Mouse (Mus musculus): ENCODE measurements at regions not wholly inside any gene's neighbourhood (a gene's known extent, or its start where the extent isn't known, plus 50 kb on each side); places are given as distances from the start of the nearest gene placed in this dataset.

GRCm38 (mm10) chr5:111665406-111665805 lies 68.3 kb upstream of the Gm26897 start:
- DNase-seq (ENCODE audit: low spot score): no peak
- TF ChIP-seq CTCF (IDR thresholded peaks at IDR 0.05; ENCODE audit: low read depth) (no peak), EP300 (optimal IDR thresholded peaks at IDR 0.05) (no peak)

GRCm38 (mm10) chr5:111666007-111666406 lies 67.7 kb upstream of the Gm26897 start:
- Histone ChIP-seq H3K27me3 (ENCODE audit: control insufficient read depth, insufficient read depth, low read length) (no peaks in the 10 kb centered on the region), H3K27ac (replicated peaks) (no peak overlapping the region)
- no peak for DNase-seq (ENCODE audit: low spot score)

More at GRCm38 (mm10) chr5:111665406-111665805, 68.3 kb upstream of the Gm26897 start:
- Histone ChIP-seq H3K9me3 (ENCODE audit: control insufficient read depth, low read length) (no peaks in the 10 kb centered on the region), H3K4me3 (ENCODE audit: low read depth, low read length) (no peak overlapping the region), H3K4me1 (replicated peaks; ENCODE audit: control insufficient read depth, insufficient read depth) (no peaks in the 10 kb centered on the region), H3K27me3 (ENCODE audit: control insufficient read depth, insufficient read depth, low read length) (no peaks in the 10 kb centered on the region), H3K4me2 (replicated peaks; ENCODE audit: low read depth) (no peak overlapping the region), H3K27ac (replicated peaks) (no peak overlapping the region), H3K36me3 (ENCODE audit: control insufficient read depth, insufficient read depth, low read length) (no peaks in the 10 kb centered on the region), H3K9ac (ENCODE audit: low read length) (no peak overlapping the region)
- 61% methylated on average over 19 of the region's 19 CpGs for WGBS
- ATAC-seq (ENCODE audit: low FRiP score, low TSS enrichment): no peak

GRCm38 (mm10) chr5:111667901-111668300 lies 65.8 kb upstream of the Gm26897 start:
- WGBS: 62% methylated on average over 3 of the region's 3 CpGs
- no peak overlapping the region for H3K27ac ChIP-seq (replicated peaks)
- no peaks in the 10 kb centered on the region for H3K27me3 ChIP-seq (ENCODE audit: control insufficient read depth, insufficient read depth, low read length)
- H3K9ac ChIP-seq (ENCODE audit: low read length): no peak overlapping the region
- H3K9me3 ChIP-seq (ENCODE audit: control insufficient read depth, low read length): no peaks in the 10 kb centered on the region
- ATAC-seq (ENCODE audit: low FRiP score, low TSS enrichment) (no peak), DNase-seq (ENCODE audit: low spot score) (no peak)
- peak; percentile 66 for TF ChIP-seq CTCF (IDR thresholded peaks at IDR 0.05; ENCODE audit: low read depth)
- no peak for TF ChIP-seq EP300 (optimal IDR thresholded peaks at IDR 0.05)
- H3K36me3 ChIP-seq (ENCODE audit: control insufficient read depth, insufficient read depth, low read length): no peaks in the 10 kb centered on the region
- no peaks in the 10 kb centered on the region for H3K4me1 ChIP-seq (replicated peaks; ENCODE audit: control insufficient read depth, insufficient read depth)
- H3K4me3 ChIP-seq (ENCODE audit: low read depth, low read length): no peak overlapping the region
- no peak overlapping the region for H3K4me2 ChIP-seq (replicated peaks; ENCODE audit: low read depth)

More at GRCm38 (mm10) chr5:111666007-111666406, 67.7 kb upstream of the Gm26897 start:
- 62% methylated on average over 8 of the region's 8 CpGs for WGBS
- Histone ChIP-seq H3K9ac (ENCODE audit: low read length) (no peak overlapping the region), H3K36me3 (ENCODE audit: control insufficient read depth, insufficient read depth, low read length) (no peaks in the 10 kb centered on the region), H3K4me1 (replicated peaks; ENCODE audit: control insufficient read depth, insufficient read depth) (no peaks in the 10 kb centered on the region), H3K9me3 (ENCODE audit: control insufficient read depth, low read length) (no peaks in the 10 kb centered on the region), H3K4me3 (ENCODE audit: low read depth, low read length) (no peak overlapping the region), H3K4me2 (replicated peaks; ENCODE audit: low read depth) (no peak overlapping the region)
- ATAC-seq (ENCODE audit: low FRiP score, low TSS enrichment): no peak
- TF ChIP-seq CTCF (IDR thresholded peaks at IDR 0.05; ENCODE audit: low read depth) (peak; percentile 22; the same call in 1 of the 2 replicates), EP300 (optimal IDR thresholded peaks at IDR 0.05) (no peak)

- DNase-seq (ENCODE audit: low spot score) (no peak), ATAC-seq (ENCODE audit: low FRiP score, low TSS enrichment) (peak; percentile 69)
- Histone ChIP-seq H3K36me3 (ENCODE audit: control insufficient read depth, insufficient read depth, low read length) (no peaks in the 10 kb centered on the region), H3K4me1 (replicated peaks; ENCODE audit: control insufficient read depth, insufficient read depth) (no peaks in the 10 kb centered on the region), H3K27ac (replicated peaks) (no peak overlapping the region), H3K9ac (ENCODE audit: low read length) (no peak overlapping the region), H3K27me3 (ENCODE audit: control insufficient read depth, insufficient read depth, low read length) (no peaks in the 10 kb centered on the region), H3K4me3 (ENCODE audit: low read depth, low read length) (no peak overlapping the region), H3K9me3 (ENCODE audit: control insufficient read depth, low read length) (no peaks in the 10 kb centered on the region), H3K4me2 (replicated peaks; ENCODE audit: low read depth) (no peak overlapping the region)
- no peak for TF ChIP-seq EP300 (optimal IDR thresholded peaks at IDR 0.05)
- TF ChIP-seq CTCF (IDR thresholded peaks at IDR 0.05; ENCODE audit: low read depth): no peak
Measured at GRCm38 (mm10) chr5:111669139-111669538, 64.6 kb upstream of the Gm26897 start.

GRCm38 (mm10) chr5:111671762-111672161 lies 62.0 kb upstream of the Gm26897 start:
- DNase-seq (ENCODE audit: low spot score): no peak
- 40% methylated on average over 6 of the region's 6 CpGs for WGBS
- peak overlapping the region; percentile 56 for H3K27ac ChIP-seq (replicated peaks)

GRCm38 (mm10) chr5:111674976-111675672 lies 58.6 kb upstream of the Gm26897 start:
- no peak for DNase-seq (ENCODE audit: low spot score)
- no peaks in the 10 kb centered on the region for H3K27me3 ChIP-seq (ENCODE audit: control insufficient read depth, insufficient read depth, low read length)
- no peak overlapping the region for H3K4me2 ChIP-seq (replicated peaks; ENCODE audit: low read depth)
- no peak; the same call in 1 of the 2 replicates for ATAC-seq (ENCODE audit: low FRiP score, low TSS enrichment)
- 40% methylated on average over 6 of the region's 6 CpGs for WGBS
- no peaks in the 10 kb centered on the region for H3K36me3 ChIP-seq (ENCODE audit: control insufficient read depth, insufficient read depth, low read length)
- TF ChIP-seq CTCF (IDR thresholded peaks at IDR 0.05; ENCODE audit: low read depth) (no peak), EP300 (optimal IDR thresholded peaks at IDR 0.05) (no peak)
- peak overlapping the region; percentile 79 for H3K27ac ChIP-seq (replicated peaks)
- 0 out of 2 replicates have a peak, but pooled peaks cover 5% of the 10 kb centered on the region for H3K4me1 ChIP-seq (replicated peaks; ENCODE audit: control insufficient read depth, insufficient read depth)
- no peak overlapping the region for H3K4me3 ChIP-seq (ENCODE audit: low read depth, low read length)
- no peaks in the 10 kb centered on the region for H3K9me3 ChIP-seq (ENCODE audit: control insufficient read depth, low read length)
- no peak overlapping the region; the same call in 1 of the 2 replicates for H3K9ac ChIP-seq (ENCODE audit: low read length)

More at GRCm38 (mm10) chr5:111671762-111672161, 62.0 kb upstream of the Gm26897 start:
- Histone ChIP-seq H3K4me1 (replicated peaks; ENCODE audit: control insufficient read depth, insufficient read depth) (0 out of 2 replicates have a peak, but pooled peaks cover 5% of the 10 kb centered on the region), H3K4me2 (replicated peaks; ENCODE audit: low read depth) (no peak overlapping the region), H3K36me3 (ENCODE audit: control insufficient read depth, insufficient read depth, low read length) (no peaks in the 10 kb centered on the region), H3K4me3 (ENCODE audit: low read depth, low read length) (no peak overlapping the region), H3K27me3 (ENCODE audit: control insufficient read depth, insufficient read depth, low read length) (no peaks in the 10 kb centered on the region), H3K9ac (ENCODE audit: low read length) (no peak overlapping the region), H3K9me3 (ENCODE audit: control insufficient read depth, low read length) (no peaks in the 10 kb centered on the region)
- TF ChIP-seq CTCF (IDR thresholded peaks at IDR 0.05; ENCODE audit: low read depth) (no peak), EP300 (optimal IDR thresholded peaks at IDR 0.05) (no peak)
- no peak for ATAC-seq (ENCODE audit: low FRiP score, low TSS enrichment)

Data from stomach, postnatal 0 days (tissue).